Mouse (Mus musculus) v-Abl transformed pro-B cells (cell line): ENCODE results near the gene Ptpdc1.

ENCODE experiments used
- in situ Hi-C, 2 experiments: fragments of 400-800 bp; cut with MboI; formaldehyde crosslinking; loops; one replicate each; pipeline ENCODE4 v1.15.1; 2025; ENCODE audit not compliant: unreplicated experiment in 2 of 2

The Ptpdc1 gene

GRCm38 (mm10) chr13:48658588-48659253, 33.3 kb upstream of the Ptpdc1 start:
- in situ Hi-C loops = loop anchor here (5.0 to 25.0 kb wide), 4 partner anchors 339 to 979 kb away; partner anchors contain the start of gene Ippk (in 1 of the 2)

- in situ Hi-C loops = loop anchor here (5.0 to 25.0 kb wide), 4 partner anchors 340 to 980 kb away; partner anchors contain the start of gene Ippk (in 1 of the 2)
Observed at GRCm38 (mm10) chr13:48657791-48658190, 32.3 kb upstream of the Ptpdc1 start.

- in situ Hi-C loops = loop anchor here (5.0 to 25.0 kb wide), 4 partner anchors 342 to 982 kb away; partner anchors contain the start of gene Ippk (in 1 of the 2)
Observed at GRCm38 (mm10) chr13:48655637-48656036, 30.2 kb upstream of the Ptpdc1 start.

GRCm38 (mm10) chr13:48653788-48654770, 28.6 kb upstream of the Ptpdc1 start:
- in situ Hi-C loops = loop anchor here (5.0 to 25.0 kb wide), 5 partner anchors 143 to 983 kb away; partner anchors contain the start of gene Ippk (in 1 of the 2)

- in situ Hi-C loops = loop anchor here (5.0 to 25.0 kb wide), 5 partner anchors 146 to 986 kb away; partner anchors contain the start of gene Ippk (in 1 of the 2)
Observed at GRCm38 (mm10) chr13:48651132-48652065, 25.9 kb upstream of the Ptpdc1 start.

- in situ Hi-C loops = loop anchor here (5.0 to 25.0 kb wide), 5 partner anchors 147 to 987 kb away; partner anchors contain the start of gene Ippk (in 1 of the 2)
Observed at GRCm38 (mm10) chr13:48650615-48651014, 25.2 kb upstream of the Ptpdc1 start.

- in situ Hi-C loops = no loop called here
Observed at GRCm38 (mm10) chr13:48646696-48647095, 21.2 kb upstream of the Ptpdc1 start.

GRCm38 (mm10) chr13:48643991-48644390, 18.5 kb upstream of the Ptpdc1 start:
- in situ Hi-C loops = no loop called here

- in situ Hi-C loops = no loop called here
Observed at GRCm38 (mm10) chr13:48643072-48643471, 17.6 kb upstream of the Ptpdc1 start.

GRCm38 (mm10) chr13:48639570-48639969, 14.1 kb upstream of the Ptpdc1 start:
- in situ Hi-C loops = loop anchor here (5.0 to 10.0 kb wide), 4 partner anchors 55 to 112 kb away; no protein-coding TSS in a partner anchor

GRCm38 (mm10) chr13:48637706-48638105, 12.2 kb upstream of the Ptpdc1 start:
- in situ Hi-C loops = loop anchor here (5.0 to 10.0 kb wide), 4 partner anchors 53 to 110 kb away; no protein-coding TSS in a partner anchor

- in situ Hi-C loops = loop anchor here (10.0 kb wide), 2 partner anchors 47 to 57 kb away; no protein-coding TSS in a partner anchor
Observed at GRCm38 (mm10) chr13:48631691-48632090, 6.2 kb upstream of the Ptpdc1 start.

GRCm38 (mm10) chr13:48624968-48625398, 481 bp downstream of the Ptpdc1 start:
- in situ Hi-C loops = no loop called here

- in situ Hi-C loops = no loop called here
Observed at GRCm38 (mm10) chr13:48618890-48619289, 6.6 kb downstream of the Ptpdc1 start.

GRCm38 (mm10) chr13:48617774-48618173, 7.7 kb downstream of the Ptpdc1 start:
- in situ Hi-C loops = no loop called here

GRCm38 (mm10) chr13:48614525-48614924, 10.9 kb downstream of the Ptpdc1 start:
- in situ Hi-C loops = no loop called here

GRCm38 (mm10) chr13:48609106-48609505, 16.4 kb downstream of the Ptpdc1 start:
- in situ Hi-C loops = no loop called here

GRCm38 (mm10) chr13:48604591-48604990, 20.9 kb downstream of the Ptpdc1 start:
- in situ Hi-C loops = no loop called here

GRCm38 (mm10) chr13:48603296-48603695, 22.2 kb downstream of the Ptpdc1 start:
- in situ Hi-C loops = no loop called here
